Mouse (Mus musculus) adrenal gland, adult 10 weeks (tissue): Measurements from ENCODE around the gene Olfr1154. TPM values are rescaled to one million over a fixed set of nuclear protein-coding genes. Genes with fewer than 3 reads are reported as not detected.

Source experiments
- polyA plus RNA-seq: library from polyadenylated mRNA; stranded (reverse); fragments of 350-450 nt; fragmentation: Illumina TruSeq; extraction: RNeasy Lipid Tissue Mini Kit (QIAGEN cat#74804); gene quantifications from one replicate; pipeline ENCODE4 v1.2.3, GENCODE M21; 2014; ENCODE audit warnings: low read depth, low replicate concordance

Olfr1154 gene
- not detected for polyA plus RNA-seq

DNA sequence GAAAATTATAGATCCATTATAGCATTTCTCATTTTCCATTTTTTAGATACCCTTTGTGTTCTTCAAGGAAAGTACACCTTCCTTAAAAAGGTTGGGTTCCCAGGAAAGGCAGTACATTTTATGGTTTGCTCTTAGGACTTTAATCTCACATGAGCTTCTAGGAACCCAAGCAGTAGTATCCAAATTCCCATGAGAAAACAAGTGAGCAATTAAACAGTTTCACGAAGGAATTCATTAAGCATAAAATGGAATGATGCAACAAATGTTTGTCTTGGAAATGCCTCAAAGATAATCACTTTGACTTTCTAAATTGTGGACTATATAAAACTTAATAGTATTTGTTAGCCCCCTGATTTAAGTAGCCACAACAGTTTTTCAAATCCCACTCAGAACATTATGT, at the start of gene Olfr1154:
Olfr1154 (minus strand) TSS at position 101 of the 400 bp plus-strand sequence.

DNA sequence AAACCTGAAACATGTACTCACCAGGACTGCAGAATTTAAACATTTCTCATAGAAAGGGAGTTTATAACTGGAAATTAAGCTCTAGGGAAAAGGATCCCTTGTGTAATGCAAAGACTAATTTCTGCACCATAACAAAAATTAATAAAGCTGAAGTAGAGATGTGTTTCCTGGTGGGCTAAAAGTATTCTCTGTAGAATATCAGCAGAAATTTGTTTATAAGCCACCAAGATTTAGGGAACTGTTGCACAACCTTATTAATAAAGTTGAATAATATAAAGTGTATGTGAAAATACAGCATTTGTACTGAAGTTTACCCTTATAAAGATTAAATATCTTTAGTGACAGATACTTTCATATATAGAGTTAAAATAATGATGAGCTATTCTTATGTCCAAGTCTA, 48.0 kb upstream of the Olfr1154 start, which contains the start of gene Olfr1156:
Olfr1156 (minus strand) TSS at position 101 of the 400 bp plus-strand sequence.

DNA sequence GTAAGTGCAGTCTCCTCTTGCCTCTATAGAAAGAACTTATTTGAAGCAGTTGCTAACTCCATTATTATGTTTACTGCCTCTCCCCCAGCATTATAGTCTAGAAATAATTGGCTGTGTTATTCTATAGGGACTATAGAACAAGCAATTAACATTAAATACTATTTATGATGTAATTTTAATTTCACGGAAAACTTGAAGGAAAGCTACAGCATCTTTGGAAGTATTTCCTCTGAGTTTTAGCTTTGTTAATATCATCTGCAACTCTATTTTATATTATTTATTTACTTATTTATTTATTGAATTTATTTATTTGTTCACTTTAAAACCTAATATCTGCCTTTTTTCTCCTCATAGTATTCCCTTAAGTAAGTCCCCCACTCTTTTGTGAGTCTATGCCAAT, 40.1 kb upstream of the Olfr1154 start, which contains the start of gene Olfr1155:
Olfr1155 (minus strand) TSS at position 101 of the 400 bp plus-strand sequence.

DNA sequence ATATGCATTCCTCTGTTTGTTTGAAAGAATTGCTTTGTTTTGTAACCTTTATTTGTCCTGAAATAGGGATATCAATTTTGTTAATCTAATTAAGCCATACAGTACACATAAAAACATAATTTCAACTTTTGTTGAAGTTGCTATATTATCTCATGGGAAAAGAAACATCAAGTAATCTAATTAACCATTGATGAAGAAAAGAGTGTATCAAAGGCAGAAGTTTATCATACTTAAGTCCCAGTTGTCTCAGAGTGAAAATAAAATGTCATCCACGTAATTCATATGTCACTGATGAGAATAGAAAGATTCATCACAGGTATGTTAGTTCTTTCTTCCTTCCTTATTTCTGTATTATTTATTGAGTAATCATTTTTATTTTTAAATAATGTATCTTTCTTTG, 10.3 kb downstream of the Olfr1154 start, which contains the start of gene Olfr1153:
Olfr1153 (plus strand) TSS at position 301 of the 400 bp plus-strand sequence.

DNA sequence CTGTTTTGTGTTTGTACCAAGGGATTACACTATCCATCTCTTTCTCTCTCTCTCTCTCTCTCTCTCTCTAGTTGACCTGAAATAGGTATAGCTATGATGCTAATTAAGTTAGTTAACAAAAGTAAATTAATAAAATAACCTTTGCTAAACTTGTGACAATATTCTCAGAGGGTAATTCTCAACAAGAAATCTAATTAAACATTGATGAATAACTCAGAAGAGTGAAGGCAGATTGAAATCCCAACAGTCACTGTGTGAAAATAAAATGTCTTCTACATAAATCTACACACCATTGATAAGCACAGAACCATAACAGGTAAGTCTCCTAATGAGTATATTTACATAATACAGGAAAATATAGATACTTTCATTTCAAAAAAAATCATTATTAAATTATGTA, 38.8 kb downstream of the Olfr1154 start, which contains the start of gene Olfr1152:
Olfr1152 (plus strand) TSS at position 301 of the 400 bp plus-strand sequence.

DNA sequence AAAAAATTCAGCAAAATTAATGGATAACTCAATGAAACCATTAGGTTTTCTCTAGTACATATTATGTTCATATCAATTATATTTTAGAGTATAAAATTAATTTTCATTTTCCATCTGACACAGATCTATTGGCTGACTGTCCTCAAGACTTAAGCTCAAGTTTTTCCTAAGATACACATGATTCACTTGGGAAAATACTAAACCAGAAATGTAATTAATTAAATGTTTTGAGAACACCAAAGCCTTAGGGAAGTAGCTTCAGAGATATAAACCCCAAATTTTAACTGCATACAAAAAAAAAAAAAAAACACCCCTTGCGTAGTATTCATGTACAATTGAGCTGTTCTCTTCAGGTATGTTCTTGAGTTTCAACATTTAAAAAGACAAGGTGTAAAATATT, 49.4 kb downstream of the Olfr1154 start, which contains the start of gene Olfr1151:
Olfr1151 (plus strand) TSS at position 301 of the 400 bp plus-strand sequence.

Other genes with a start within 250 kb of the Olfr1154 start
- gene Olfr1134, start 246.7 kb downstream of the Olfr1154 start, polyA plus RNA-seq: not detected
- not detected for gene Olfr1135, start 231.5 kb downstream of the Olfr1154 start, polyA plus RNA-seq
- gene Olfr1136, start 211.2 kb downstream of the Olfr1154 start, polyA plus RNA-seq: not detected
- not detected for gene Olfr1137, start 192.0 kb downstream of the Olfr1154 start, polyA plus RNA-seq
- gene Olfr1138, start 165.2 kb downstream of the Olfr1154 start, polyA plus RNA-seq: not detected
- gene Olfr1140, start 161.4 kb downstream of the Olfr1154 start, polyA plus RNA-seq: not detected
- gene Olfr1141, start 151.2 kb downstream of the Olfr1154 start, polyA plus RNA-seq: not detected
- not detected for gene Olfr152, start 125.7 kb downstream of the Olfr1154 start, polyA plus RNA-seq
- gene Olfr1143, start 104.6 kb downstream of the Olfr1154 start, polyA plus RNA-seq: not detected
- gene Olfr1145, start 95.3 kb downstream of the Olfr1154 start, polyA plus RNA-seq: not detected
- gene Olfr1148, start 74.6 kb downstream of the Olfr1154 start, polyA plus RNA-seq: not detected
- not detected for gene Olfr1150-ps1, start 61.2 kb downstream of the Olfr1154 start, polyA plus RNA-seq
- gene Olfr1151, start 49.3 kb downstream of the Olfr1154 start, polyA plus RNA-seq: not detected
- gene Olfr1152, start 38.7 kb downstream of the Olfr1154 start, polyA plus RNA-seq: not detected
- not detected for gene Olfr1153, start 10.2 kb downstream of the Olfr1154 start, polyA plus RNA-seq
- not detected for gene Olfr1155, start 40.0 kb upstream of the Olfr1154 start, polyA plus RNA-seq
- not detected for gene Olfr1156, start 47.9 kb upstream of the Olfr1154 start, polyA plus RNA-seq
- gene Olfr1157, start 63.1 kb upstream of the Olfr1154 start, polyA plus RNA-seq: not detected
- gene Olfr74, start 69.5 kb upstream of the Olfr1154 start, polyA plus RNA-seq: not detected
- not detected for gene Olfr1158, start 84.9 kb upstream of the Olfr1154 start, polyA plus RNA-seq
- not detected for gene Olfr1160, start 103.1 kb upstream of the Olfr1154 start, polyA plus RNA-seq
- gene Olfr1161, start 117.6 kb upstream of the Olfr1154 start, polyA plus RNA-seq: not detected
- gene Olfr73, start 132.5 kb upstream of the Olfr1154 start, polyA plus RNA-seq: not detected
- not detected for gene Olfr1162, start 146.0 kb upstream of the Olfr1154 start, polyA plus RNA-seq
- not detected for gene Olfr1163, start 166.7 kb upstream of the Olfr1154 start, polyA plus RNA-seq
- not detected for gene Olfr1164, start 188.8 kb upstream of the Olfr1154 start, polyA plus RNA-seq
- gene Olfr1166, start 223.1 kb upstream of the Olfr1154 start, polyA plus RNA-seq: not detected